Mouse (Mus musculus) right cerebral cortex, postnatal 36 days (tissue): ENCODE results near the gene Efcc1.

Source experiments
- DNase-seq, 2 experiments: peaks; one replicate each; pipeline ENCODE4 v3.0.0; 2022; ENCODE audit warnings: low spot score in 2 of 2, mixed read lengths in 1 of 2

Efcc1 gene

DNA sequence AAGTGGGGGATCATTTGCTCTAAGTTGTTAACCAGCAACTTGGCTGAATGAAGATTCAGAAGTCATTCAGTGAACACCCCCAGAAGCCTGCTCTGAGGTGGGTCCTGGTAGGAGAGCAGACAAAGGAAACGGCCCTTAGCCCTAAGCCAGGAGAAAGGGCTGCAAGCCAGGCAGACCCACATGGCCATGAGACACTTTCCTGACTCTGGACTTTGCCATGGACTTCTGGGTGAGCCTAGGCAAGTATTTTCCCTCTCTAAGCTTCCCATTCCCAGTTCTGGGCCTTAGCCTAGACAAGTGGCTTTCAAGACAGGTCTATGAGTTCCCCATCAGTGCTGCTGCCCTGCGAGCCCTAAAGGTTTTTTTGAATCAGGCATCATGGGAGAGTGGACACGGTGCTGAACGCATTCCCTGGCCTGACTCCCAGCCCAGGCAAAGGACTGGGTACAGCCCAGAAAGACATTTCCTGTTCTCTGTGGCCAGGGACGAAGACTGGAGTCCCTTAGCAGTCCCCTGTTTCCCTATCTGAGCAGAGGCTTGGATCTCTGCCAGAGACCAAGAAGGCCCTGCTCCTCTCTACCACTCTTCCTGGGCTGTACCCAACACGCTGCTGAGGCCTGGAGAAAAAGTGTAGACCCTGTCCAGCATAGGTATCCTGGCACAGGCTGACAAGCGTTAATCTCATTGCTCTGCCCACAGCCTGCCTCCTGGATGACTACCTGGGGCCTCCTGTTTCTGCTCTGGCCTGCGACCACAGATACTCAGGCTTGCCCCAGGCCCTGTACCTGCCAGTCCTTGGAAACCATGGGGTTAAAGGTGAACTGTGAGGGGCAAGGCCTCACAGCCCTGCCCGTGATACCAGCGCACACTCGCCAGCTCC is 47.9 kb downstream of the Efcc1 start:
- DNase-seq, result no peak

- no peak for DNase-seq
Observed at GRCm38 (mm10) chr6:87779174-87780165, 48.8 kb downstream of the Efcc1 start.

DNA sequence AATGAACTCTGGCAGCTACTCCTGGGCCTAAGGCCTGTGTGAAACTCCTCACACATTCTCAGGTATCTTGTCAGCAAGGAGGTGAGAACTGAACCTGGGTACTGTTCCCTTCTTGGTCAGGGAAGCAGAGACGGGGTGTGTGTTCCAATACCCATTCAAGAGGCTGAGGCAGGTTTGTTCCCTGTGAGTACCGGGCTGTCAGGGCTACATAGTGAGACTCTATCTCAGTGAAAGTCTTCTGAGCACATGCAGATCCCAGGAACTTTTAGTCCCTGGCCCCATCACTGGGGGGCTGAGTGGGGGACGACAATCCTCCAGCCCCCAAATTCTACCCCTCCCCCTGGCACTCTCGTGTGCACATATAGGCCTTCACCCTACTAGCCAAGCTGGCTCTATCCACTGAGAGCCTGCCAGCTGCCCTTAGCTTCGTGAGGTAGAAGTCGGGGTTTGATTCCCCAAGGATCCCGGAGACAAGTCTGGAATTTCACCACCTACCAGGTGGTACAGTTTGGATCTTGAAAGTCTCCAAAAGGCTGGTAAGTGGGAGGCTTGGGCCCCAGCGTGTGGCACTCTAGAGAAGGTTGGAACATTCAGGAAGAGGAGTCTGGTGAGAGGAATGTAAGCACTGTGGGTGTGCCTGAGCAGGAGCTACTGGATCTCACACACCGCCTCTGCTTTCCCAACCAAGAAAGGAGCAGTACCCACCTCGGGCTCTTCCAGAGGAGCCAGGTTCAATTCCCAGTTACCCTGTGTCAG is 50.1 kb downstream of the Efcc1 start:
- DNase-seq, result no peak

DNA sequence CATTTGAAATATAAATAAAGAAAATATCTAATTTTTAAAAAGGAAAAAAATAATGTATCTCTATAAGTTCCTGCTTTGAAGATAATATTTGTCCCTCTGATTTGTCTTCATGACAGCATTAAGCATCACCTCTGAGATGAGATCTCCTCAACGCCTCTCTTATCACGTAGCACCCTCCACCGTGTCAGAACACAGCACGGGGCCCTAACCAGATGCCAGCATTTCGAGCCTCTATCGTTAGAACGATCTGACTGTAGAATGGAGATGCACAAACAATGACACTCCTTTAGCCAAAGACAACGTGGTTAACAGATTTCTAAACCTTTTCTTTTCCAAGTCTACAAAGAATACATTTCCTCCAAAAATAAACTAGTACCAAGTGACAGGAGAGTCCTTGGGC is 53.4 kb downstream of the Efcc1 start:
- DNase-seq, result no peak

DNA sequence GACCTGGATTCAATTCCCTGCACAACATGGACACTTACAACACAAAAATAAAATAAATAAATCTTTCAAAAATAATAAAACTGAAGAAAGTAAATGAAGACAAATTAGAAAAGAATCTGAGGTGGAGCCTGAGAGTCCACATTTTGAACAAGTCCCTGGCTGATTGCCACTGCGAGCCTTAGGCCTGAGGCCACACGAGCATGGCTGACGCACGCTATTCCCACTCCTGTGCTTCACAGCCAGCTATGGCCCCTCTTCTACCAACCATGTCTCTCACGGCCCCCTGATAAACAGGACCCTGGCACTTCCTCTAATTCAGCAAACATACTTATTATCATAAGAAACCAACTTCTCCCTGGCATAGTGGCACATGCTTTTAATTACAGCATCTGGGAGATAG is 56.0 kb downstream of the Efcc1 start:
- DNase-seq, result no peak

DNA sequence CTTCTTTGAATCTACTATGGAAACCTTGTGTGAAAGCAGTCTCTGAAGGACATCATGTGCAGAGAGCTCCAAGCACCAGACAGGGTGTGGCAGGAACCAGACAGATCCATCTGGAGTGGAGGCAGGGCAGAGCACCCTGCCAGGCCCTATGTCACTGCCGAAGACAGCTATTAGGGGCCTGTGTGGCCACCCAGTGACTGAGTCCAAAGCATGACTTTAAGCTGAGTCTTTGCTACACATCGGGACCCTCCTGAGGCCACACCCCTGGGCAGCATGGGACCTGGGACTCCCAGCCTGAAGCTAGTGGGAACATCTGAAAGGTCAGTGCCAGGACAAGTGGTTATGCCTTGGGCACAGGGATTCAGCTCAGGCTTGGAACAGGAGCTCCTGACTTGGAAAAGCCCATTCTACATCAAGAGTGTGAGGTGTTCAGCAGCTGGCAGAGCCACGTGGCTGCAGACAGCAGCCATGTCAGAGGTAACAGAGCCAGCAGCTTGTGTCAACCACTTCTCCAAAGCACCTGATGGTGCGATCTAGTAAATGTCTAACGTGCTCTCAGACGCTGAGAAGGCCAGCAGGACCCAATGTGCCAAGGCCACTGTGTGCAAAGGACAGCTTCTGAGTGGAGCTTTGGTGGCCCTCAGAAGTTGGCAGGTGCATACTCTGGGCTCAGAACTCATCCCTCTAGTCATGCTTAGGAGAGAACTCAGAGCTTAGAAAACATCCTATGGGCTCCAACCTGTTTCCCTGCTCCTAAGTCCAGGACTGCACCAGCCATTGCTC is 56.6 kb downstream of the Efcc1 start:
- no peak for DNase-seq

GRCm38 (mm10) chr6:87788266-87788895 is 57.7 kb downstream of the Efcc1 start:
- DNase-seq, result no peak

- no peak for DNase-seq
Observed at GRCm38 (mm10) chr6:87788896-87789587, 58.4 kb downstream of the Efcc1 start.

DNA sequence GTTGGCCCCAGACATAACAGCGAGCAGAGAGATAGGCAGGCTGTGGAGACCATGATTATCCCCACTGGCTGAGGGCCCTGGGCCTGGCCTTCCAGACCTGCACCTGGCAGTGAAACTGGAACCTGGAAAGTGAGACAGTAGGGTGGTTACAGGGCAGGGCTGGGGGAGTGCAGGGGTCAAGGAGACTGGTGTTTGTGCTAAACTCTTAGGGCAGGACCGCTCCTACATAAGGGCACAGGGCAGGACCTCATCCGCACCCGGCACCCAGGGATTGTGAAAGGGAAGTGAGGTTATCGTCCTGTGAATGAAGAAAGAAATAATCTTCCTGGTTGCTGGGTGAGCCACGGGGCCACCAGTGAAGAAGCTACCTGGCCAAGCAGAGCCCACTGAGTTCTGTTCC is 59.1 kb downstream of the Efcc1 start:
- no peak for DNase-seq

GRCm38 (mm10) chr6:87790779-87791480 is 60.3 kb downstream of the Efcc1 start:
- DNase-seq, result no peak

- no peak for DNase-seq
Observed at GRCm38 (mm10) chr6:87791826-87792225, 61.2 kb downstream of the Efcc1 start.

GRCm38 (mm10) chr6:87793821-87794510 is 63.3 kb downstream of the Efcc1 start:
- DNase-seq, result no peak

- no peak for DNase-seq
Observed at GRCm38 (mm10) chr6:87795385-87796150, 64.9 kb downstream of the Efcc1 start.

GRCm38 (mm10) chr6:87796251-87796880 is 65.7 kb downstream of the Efcc1 start:
- DNase-seq, result no peak

GRCm38 (mm10) chr6:87797321-87797720 is 66.7 kb downstream of the Efcc1 start:
- no peak for DNase-seq

DNA sequence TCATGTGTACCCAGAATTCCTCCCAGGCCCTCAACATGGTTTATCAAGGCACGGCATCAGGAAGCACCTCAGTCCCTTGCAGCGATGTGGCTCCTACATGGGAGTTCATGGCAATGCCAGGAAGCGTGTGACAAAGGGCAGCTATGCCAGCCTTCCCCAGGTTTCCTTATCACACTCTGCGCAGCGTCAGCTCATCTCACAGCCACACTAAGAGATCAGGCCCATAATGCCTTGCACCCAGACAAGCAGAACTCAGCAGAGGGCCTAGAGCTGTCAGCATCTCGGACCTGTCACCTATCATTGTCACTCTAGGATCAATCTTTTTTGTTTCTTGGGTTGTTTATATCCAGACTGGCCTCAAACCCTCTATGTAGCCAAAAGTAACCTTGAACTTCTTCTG is 68.9 kb downstream of the Efcc1 start:
- DNase-seq, result no peak

DNA sequence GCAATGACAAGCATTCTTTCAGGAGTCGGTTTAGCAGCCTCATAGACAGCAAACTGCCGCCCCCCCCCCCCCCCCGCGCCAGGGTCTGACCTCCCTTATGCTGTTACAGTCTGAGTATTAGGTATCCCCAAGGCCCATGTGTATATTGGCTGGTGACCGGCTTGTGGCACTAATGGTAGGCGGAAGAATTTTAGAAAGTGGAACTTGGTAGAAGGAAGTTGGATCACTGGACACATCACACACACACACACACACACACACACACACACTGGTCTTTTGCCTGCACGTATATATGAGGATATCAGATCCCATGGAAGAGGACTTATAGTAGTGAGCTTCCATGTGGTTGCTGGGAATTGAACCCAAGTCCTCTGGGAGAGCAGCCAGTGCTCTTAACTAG is 71.8 kb downstream of the Efcc1 start:
- DNase-seq, result no peak
